Mouse (Mus musculus) MN1 (cell line): ENCODE results near the gene Gosr2.

ENCODE experiments used
- DNase-seq: peaks from one replicate; pipeline ENCODE4 v3.0.0-alpha.2; 2016; ENCODE audit warnings: low spot score

Gene Gosr2

GRCm38 (mm10) chr11:103646301-103646700 is 51.4 kb downstream of the Gosr2 start:
- peak; percentile 60 for DNase-seq

DNA sequence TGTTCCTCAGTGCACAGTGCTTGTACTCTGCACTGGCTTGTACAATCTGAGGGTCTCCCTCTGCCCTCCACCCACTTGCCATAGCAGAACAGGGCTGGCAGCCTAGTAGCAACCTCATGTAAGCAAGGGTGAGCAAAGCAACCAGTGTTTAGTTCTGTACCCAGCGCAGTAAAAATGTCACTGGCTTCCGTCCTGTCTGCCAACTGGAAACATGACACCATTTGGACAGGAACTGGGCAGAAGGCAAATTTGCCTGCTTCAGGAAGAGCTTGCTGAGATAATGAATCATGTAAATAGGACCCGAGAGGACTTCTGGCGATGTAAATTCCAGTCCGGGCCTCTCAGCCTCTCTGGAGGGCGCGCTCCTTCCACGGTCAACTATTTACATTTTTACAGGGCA is 52.0 kb downstream of the Gosr2 start:
- DNase-seq, result peak; percentile 59

- DNase-seq, result no peak
Observed at GRCm38 (mm10) chr11:103643211-103643610, 54.5 kb downstream of the Gosr2 start.

- peak; percentile 80 for DNase-seq
Observed at GRCm38 (mm10) chr11:103639407-103639946, 58.2 kb downstream of the Gosr2 start.

- DNase-seq, result no peak
Observed at GRCm38 (mm10) chr11:103638790-103639189, 58.9 kb downstream of the Gosr2 start, which contains the start of gene Lyzl6. Gene Lyzl6 (minus strand): TSS chr11:103638890.

GRCm38 (mm10) chr11:103636261-103636660 is 61.4 kb downstream of the Gosr2 start:
- no peak for DNase-seq

DNA sequence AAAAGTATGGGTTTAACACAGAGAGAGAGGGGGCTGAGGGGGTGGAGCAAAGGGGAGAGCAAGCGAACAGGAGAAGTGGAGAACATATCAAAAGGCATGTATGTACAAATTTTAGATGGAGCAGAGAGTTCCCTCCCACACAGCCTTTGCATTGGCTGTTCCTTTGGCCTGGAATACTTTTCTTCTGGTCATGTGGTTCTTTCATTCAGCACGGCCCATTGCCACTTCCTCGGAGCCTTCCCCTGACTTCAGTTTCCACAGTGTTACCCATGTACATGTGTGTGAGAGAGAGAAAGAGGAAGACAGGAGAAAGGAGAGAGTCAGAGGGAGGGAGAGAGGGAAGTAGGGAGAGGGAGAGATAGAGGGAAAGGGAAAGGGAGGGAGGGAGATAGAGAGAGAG is 62.2 kb downstream of the Gosr2 start:
- DNase-seq, result no peak

GRCm38 (mm10) chr11:103634806-103635205 is 62.9 kb downstream of the Gosr2 start:
- no peak for DNase-seq

- DNase-seq, result no peak
Observed at GRCm38 (mm10) chr11:103627453-103627852, 70.2 kb downstream of the Gosr2 start.
